Mouse (Mus musculus): ENCODE results near the gene Capzb. TPM values are rescaled to one million over a fixed set of nuclear protein-coding genes. Genes with fewer than 3 reads are reported as not detected.

Capzb gene
- polyA plus RNA-seq, 1 experiment = 213 TPM

DNA sequence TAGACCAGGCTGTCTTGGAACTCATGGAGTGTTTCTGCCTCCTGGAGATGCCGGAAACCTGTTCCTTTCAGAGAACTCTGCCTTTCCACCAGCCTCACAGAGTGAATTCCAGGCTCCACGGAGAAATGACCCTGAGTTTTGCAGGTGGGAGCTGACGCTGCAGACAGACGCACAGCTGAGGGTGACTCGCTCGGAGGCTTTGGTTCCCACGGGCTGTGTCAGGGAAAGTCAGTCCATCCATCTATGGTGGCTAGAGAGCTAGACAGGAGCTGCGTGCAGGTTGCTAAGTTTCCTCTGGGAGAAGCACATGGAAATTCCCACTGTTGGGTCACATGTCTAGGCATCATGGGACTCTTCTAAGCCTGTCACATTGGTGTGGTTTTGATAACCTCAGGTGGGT, 38.5 kb downstream of the Capzb start:
- no peak for DNase-seq (ENCODE audit: low read depth, low spot score)
- 70% methylated on average over 8 of the region's 8 CpGs for WGBS

- no peak for DNase-seq (ENCODE audit: low read depth, low spot score)
- WGBS = 62% methylated on average over 6 of the region's 6 CpGs
Measured at GRCm38 (mm10) chr4:139232479-139233145, 39.9 kb downstream of the Capzb start.

DNA sequence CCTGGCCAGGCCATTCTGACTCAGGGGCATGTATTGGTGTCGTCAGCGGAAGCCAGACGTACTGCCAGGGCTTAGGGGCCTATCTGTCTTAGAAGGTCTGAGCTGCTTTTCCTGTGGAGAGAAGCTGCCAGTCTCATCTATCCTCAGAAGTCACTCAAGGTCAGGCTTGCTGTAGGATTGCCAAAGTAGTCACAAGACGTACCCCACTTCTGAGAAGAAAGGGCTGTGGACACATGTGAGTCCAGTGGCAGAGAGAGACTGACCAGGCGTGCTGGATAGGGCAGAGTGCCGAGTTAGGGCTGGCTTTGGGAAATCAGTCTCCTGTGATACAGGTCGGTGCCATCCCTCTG, 40.4 kb downstream of the Capzb start:
- 75% methylated on average over 7 of the region's 7 CpGs for WGBS
- DNase-seq (ENCODE audit: low read depth, low spot score) = no peak

DNA sequence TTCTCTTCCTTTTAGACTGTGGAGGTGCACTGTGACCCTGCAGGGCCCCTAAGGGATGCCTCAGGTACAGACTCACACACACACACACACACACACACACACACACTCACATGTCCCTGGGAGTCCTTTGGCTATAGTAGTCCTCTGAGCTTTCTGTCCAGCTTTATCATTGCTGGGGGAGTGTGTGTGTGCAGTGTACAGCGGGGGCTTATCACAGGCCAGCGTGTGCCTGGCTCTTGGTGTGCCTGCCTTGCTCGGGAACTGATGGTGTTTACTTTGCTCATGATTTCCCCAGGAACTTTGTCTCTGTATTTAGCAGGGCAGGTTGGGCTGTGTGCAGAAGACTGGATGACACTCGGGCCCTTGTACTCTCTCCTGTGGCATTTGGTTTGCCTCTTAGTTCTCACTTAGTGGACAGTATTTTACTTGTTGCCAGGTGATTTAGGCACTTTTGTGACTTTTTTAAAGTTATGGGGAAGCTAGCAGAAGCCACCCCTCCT, 41.1 kb downstream of the Capzb start:
- 43% methylated on average over 4 of the region's 4 CpGs for WGBS
- no peak for DNase-seq (ENCODE audit: low read depth, low spot score)

- no peak for DNase-seq (ENCODE audit: low read depth, low spot score)
- 79% methylated on average over 4 of the region's 4 CpGs for WGBS
Measured at GRCm38 (mm10) chr4:139234261-139234660, 41.6 kb downstream of the Capzb start.

DNA sequence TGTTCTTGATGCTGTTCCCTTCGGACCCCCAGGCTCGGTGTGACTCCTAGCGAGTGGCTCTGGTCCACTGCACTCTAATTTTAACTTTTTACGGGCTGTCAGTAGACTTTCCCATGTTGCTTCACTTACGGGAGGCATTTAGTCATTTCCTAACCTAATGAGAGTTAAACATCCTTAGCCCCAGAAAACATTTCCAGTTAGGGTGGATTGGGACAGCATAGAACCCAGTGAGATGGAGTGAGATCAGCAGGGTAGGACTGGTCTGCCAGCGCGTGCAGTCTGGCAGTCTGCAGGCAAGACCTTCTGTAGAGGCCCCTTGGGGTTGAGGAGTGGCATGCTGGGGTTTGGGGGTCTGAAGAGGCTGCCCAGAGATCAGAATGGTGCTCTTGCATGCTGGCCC, 42.9 kb downstream of the Capzb start:
- WGBS = 82% methylated on average over 7 of the region's 7 CpGs
- DNase-seq (ENCODE audit: low read depth, low spot score) = no peak

GRCm38 (mm10) chr4:139238612-139239011, 45.9 kb downstream of the Capzb start:
- 74% methylated on average over 16 of the region's 16 CpGs for WGBS
- DNase-seq (ENCODE audit: low read depth, low spot score) = no peak

DNA sequence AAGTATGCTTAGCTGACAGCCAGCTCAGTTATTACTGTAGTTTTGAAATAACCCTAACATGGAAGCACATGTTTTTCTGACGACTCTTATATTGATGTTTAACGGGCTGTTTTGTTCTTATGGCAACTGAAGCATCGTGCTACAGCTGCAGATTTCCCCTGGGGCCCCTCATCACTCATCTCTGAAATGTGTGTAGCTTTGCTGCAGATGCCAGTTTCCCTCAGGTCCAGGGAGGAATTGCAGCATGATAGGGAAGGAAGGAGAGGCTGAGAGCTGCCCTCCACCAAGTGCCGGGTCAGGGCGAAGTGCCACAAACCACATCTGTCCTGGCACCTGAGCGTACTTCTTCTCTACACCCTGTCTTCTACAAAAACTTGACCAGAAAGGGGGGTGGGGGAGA, 47.6 kb downstream of the Capzb start:
- no peak for DNase-seq (ENCODE audit: low read depth, low spot score)
- 61% methylated on average over 6 of the region's 6 CpGs for WGBS

GRCm38 (mm10) chr4:139241678-139242606, 49.2 kb downstream of the Capzb start:
- WGBS = 73% methylated on average over 22 of the region's 22 CpGs
- DNase-seq (ENCODE audit: low read depth, low spot score) = no peak

DNA sequence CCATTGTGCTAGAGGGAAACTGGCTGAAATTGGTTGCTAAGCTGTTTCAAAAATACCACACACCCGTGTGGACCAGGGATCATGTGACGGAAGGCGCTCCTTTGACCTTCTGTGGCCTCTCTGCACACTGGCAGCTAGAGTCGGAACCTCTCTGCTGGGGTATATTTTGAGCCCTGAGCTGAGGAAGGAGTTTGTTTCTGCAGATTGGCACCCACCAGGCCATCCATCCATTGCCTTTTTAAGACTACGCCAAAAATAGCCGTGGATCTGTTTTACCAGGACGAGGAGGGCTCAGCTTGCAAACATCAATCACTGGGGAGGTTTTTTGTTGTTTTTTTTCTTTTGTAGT, 49.9 kb downstream of the Capzb start:
- no peak for DNase-seq (ENCODE audit: low read depth, low spot score)
- WGBS = 72% methylated on average over 7 of the region's 7 CpGs

GRCm38 (mm10) chr4:139244176-139244575, 51.5 kb downstream of the Capzb start:
- DNase-seq (ENCODE audit: low read depth, low spot score) = no peak

GRCm38 (mm10) chr4:139244766-139245165, 52.1 kb downstream of the Capzb start:
- 63% methylated on average over 6 of the region's 6 CpGs for WGBS
- no peak for DNase-seq (ENCODE audit: low read depth, low spot score)

More at GRCm38 (mm10) chr4:139244176-139244575, 51.5 kb downstream of the Capzb start:
- WGBS = 87% methylated on average over 3 of the region's 3 CpGs

- WGBS = 83% methylated on average over 2 of the region's 2 CpGs
- DNase-seq (ENCODE audit: low read depth, low spot score) = no peak
Measured at GRCm38 (mm10) chr4:139245534-139245933, 52.8 kb downstream of the Capzb start.

GRCm38 (mm10) chr4:139246130-139246877, 53.6 kb downstream of the Capzb start:
- WGBS = 89% methylated on average over 7 of the region's 7 CpGs
- no peak for DNase-seq (ENCODE audit: low read depth, low spot score)

GRCm38 (mm10) chr4:139247966-139248365, 55.3 kb downstream of the Capzb start:
- 22% methylated on average over 7 of the region's 7 CpGs for WGBS
- no peak for DNase-seq (ENCODE audit: low read depth, low spot score)

DNA sequence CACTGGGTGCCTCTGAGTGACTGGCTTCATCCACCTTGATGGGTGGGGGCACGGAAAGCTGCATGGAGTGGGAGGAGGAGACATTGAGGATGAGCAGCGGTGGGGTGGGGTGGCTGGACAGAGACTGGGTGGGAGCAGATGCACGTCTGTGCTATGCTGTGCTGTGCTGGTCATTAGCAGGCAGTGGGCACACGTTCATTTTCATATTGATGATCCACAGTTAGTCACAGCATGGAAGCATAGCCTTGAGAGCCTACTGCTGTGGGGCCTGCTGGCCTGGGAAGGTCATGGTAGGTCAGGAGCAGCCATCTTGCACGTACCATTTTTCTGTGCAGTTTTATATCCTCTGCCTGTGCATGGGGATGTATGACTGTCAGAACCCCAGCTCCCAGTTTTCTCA, 56.0 kb downstream of the Capzb start:
- WGBS = 82% methylated on average over 5 of the region's 5 CpGs
- no peak for DNase-seq (ENCODE audit: low read depth, low spot score)

DNA sequence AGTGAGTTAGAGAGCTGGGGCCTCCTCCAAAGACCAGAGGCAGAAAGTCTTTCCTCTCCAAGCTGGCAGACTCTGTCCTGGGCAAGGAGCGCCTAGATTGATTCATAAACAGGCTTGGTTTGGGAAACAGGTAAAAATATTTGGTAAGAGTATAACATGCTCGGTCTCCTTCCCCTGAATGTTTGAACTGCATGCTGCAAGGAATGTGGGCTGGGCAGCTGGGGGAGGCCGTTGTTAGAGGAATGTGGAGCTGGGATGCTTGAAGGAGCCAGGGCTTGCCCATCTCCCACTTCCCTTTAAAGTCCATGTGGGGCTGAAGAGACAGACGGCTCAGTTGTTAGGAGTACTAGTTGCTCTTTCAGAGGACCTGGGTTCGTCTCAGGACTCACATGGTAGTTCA, 57.3 kb downstream of the Capzb start:
- DNase-seq (ENCODE audit: low read depth, low spot score) = no peak
- 37% methylated on average over 5 of the region's 5 CpGs for WGBS

GRCm38 (mm10) chr4:139250886-139251285, 58.2 kb downstream of the Capzb start:
- no peak for DNase-seq (ENCODE audit: low read depth, low spot score)
- WGBS = 23% methylated on average over 8 of the region's 8 CpGs

DNA sequence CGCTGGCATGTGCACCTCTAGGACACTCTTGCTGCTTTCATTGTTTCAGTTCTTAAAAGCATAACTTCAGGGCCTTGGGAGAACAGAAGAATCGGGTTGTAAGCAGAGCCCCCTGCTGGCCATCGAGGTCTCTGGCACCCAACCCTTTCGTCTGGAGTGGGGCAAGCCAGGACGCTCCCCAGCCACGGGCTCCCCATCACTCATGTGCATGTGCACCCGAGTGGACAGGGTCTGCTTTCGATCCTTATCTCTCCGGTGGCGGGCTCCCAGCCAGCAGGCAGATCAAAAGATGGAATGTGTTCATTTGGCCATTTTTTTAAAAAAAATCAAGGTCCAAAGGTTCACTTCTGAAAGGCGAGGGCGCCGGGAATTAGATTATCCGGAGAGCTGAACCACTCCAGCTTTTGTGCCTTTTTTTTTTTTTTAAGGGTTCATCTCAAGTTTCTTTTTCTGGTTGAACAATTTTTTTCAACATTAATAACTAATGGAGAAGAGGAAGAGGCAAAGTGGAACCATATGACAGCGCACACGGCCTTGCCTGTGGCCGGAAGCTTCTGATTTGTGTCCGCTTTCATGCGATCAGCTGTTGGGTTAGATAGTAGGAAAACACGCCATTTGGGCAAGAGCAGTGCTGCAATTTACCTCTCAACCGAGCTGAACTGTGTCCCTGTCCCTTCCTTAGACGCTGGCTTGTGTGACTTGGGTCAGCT, 59.5 kb downstream of the Capzb start:
- WGBS = 44% methylated on average over 22 of the region's 22 CpGs
- DNase-seq (ENCODE audit: low read depth, low spot score) = peak; percentile 40

- 85% methylated on average over 9 of the region's 9 CpGs for WGBS
- no peak for DNase-seq (ENCODE audit: low read depth, low spot score)
Measured at GRCm38 (mm10) chr4:139253206-139253605, 60.5 kb downstream of the Capzb start.

All from large intestine, adult 2 months (tissue).